27 mouse cellular contexts compared by ENCODE assay signal in genomic region chr6:48865152-48865745, GRCm38 (mm10). TPM values are rescaled to one million over a fixed set of nuclear protein-coding genes. Genes with fewer than 3 reads are reported as not detected.
DNase-seq lines count a peak whose midpoint lies in the region; ATAC-seq and TF ChIP-seq lines count a peak whose summit lies in the region.
"Had no signal": no experiment of that assay in that cellular context is flagged by ENCODE, and none has a peak within 500 bp of the region (broad histone marks: within the 10 kb centered on the region; RNA-seq: fewer than 3 reads in every experiment).

No protein-coding gene starts in this region.

- no peak overlapping the region for H3K9ac ChIP-seq in intestine, embryonic 14.5 days (ENCODE audit: low read length)
- H3K9ac ChIP-seq in intestine, postnatal 0 days (ENCODE audit: low read depth, low read length), result no peak overlapping the region
- H3K9ac ChIP-seq in forebrain, embryonic 14.5 days (ENCODE audit: low read length), result no peak overlapping the region
- H3K9ac ChIP-seq in liver, postnatal 0 days (replicated peaks), result no peak overlapping the region
- H3K9ac ChIP-seq: embryonic facial prominence, embryonic 12.5 days; forebrain, embryonic 12.5 days; limb, embryonic 15.5 days; liver, embryonic 14.5 days had no signal

- peak overlapping the region; percentile 69 for H3K27ac ChIP-seq in intestine, embryonic 14.5 days (ENCODE audit: low read depth)
- peak overlapping the region; percentile 77 for H3K27ac ChIP-seq in intestine, postnatal 0 days (ENCODE audit: low read depth, low read length)
- no peak overlapping the region for H3K27ac ChIP-seq in forebrain, embryonic 14.5 days (ENCODE audit: low read depth, low read length)
- H3K27ac ChIP-seq in liver, postnatal 0 days (ENCODE audit: low read depth), result no peak overlapping the region
- H3K27ac ChIP-seq: embryonic facial prominence, embryonic 12.5 days; forebrain, embryonic 12.5 days; gastrocnemius, adult 2 months; limb, embryonic 15.5 days; liver, embryonic 14.5 days had no signal

- H3K4me3 ChIP-seq in intestine, embryonic 14.5 days (ENCODE audit: low read depth, low read length), result no peak overlapping the region
- H3K4me3 ChIP-seq in intestine, postnatal 0 days (ENCODE audit: low read depth, low read length), result no peak overlapping the region
- no peak overlapping the region for H3K4me3 ChIP-seq in forebrain, embryonic 14.5 days (ENCODE audit: low read depth, low read length)
- H3K4me3 ChIP-seq in liver, postnatal 0 days (ENCODE audit: low read depth, low read length), result no peak overlapping the region
- H3K4me3 ChIP-seq: embryonic facial prominence, embryonic 12.5 days; forebrain, embryonic 12.5 days; gastrocnemius, adult 2 months; limb, embryonic 15.5 days had no signal

- no peak for TF ChIP-seq CTCF in intestine, postnatal 0 days (IDR thresholded peaks at IDR 0.05; ENCODE audit: low read depth)
- TF ChIP-seq CTCF in liver, postnatal 0 days (IDR thresholded peaks at IDR 0.05; ENCODE audit: low read depth), result no peak

- H3K36me3 ChIP-seq in intestine, embryonic 14.5 days (ENCODE audit: control insufficient read depth, insufficient read depth, low read length), result no peaks in the 10 kb centered on the region
- no peaks in the 10 kb centered on the region for H3K36me3 ChIP-seq in intestine, postnatal 0 days (ENCODE audit: control insufficient read depth, insufficient read depth)
- no peaks in the 10 kb centered on the region for H3K36me3 ChIP-seq in forebrain, embryonic 14.5 days (ENCODE audit: control insufficient read depth, insufficient read depth, low read length)
- H3K36me3 ChIP-seq in liver, postnatal 0 days (replicated peaks; ENCODE audit: insufficient read depth, low read length), result no peaks in the 10 kb centered on the region
- H3K36me3 ChIP-seq: embryonic facial prominence, embryonic 12.5 days; forebrain, embryonic 12.5 days; G1E; limb, embryonic 15.5 days had no signal

- peak; percentile 25 for ATAC-seq in intestine, embryonic 14.5 days (replicated peaks; ENCODE audit: low FRiP score, low TSS enrichment, low read depth)
- ATAC-seq in intestine, postnatal 0 days, result peak; percentile 66
- ATAC-seq in forebrain, embryonic 14.5 days, result no peak
- ATAC-seq in liver, postnatal 0 days, result no peak

- H3K4me1 ChIP-seq in intestine, embryonic 14.5 days (replicated peaks; ENCODE audit: control insufficient read depth, insufficient read depth, low read length), result peaks cover 16% of the 10 kb centered on the region
- 0 out of 2 replicates have a peak, but pooled peaks cover 3% of the 10 kb centered on the region for H3K4me1 ChIP-seq in intestine, postnatal 0 days (replicated peaks; ENCODE audit: control insufficient read depth, insufficient read depth, low read length)
- peaks cover 6% of the 10 kb centered on the region for H3K4me1 ChIP-seq in forebrain, embryonic 14.5 days (ENCODE audit: control insufficient read depth, insufficient read depth, low read length)
- peaks cover 5% of the 10 kb centered on the region; the same call in 1 of the 2 replicates for H3K4me1 ChIP-seq in liver, postnatal 0 days (ENCODE audit: insufficient read depth)

- no peak overlapping the region for H3K4me2 ChIP-seq in intestine, embryonic 14.5 days (ENCODE audit: low read length)
- H3K4me2 ChIP-seq in intestine, postnatal 0 days (replicated peaks; ENCODE audit: low read depth), result no peak overlapping the region
- no peak overlapping the region for H3K4me2 ChIP-seq in forebrain, embryonic 14.5 days (ENCODE audit: low read length)
- no peak overlapping the region for H3K4me2 ChIP-seq in liver, postnatal 0 days (ENCODE audit: low read depth, low read length)
- H3K4me2 ChIP-seq: embryonic facial prominence, embryonic 12.5 days; forebrain, embryonic 12.5 days; heart, embryonic 11.5 days; limb, embryonic 15.5 days had no signal

- no peaks in the 10 kb centered on the region for H3K27me3 ChIP-seq in intestine, embryonic 14.5 days (replicated peaks; ENCODE audit: control insufficient read depth, insufficient read depth, low read length)
- no peaks in the 10 kb centered on the region for H3K27me3 ChIP-seq in intestine, postnatal 0 days (replicated peaks; ENCODE audit: control insufficient read depth, insufficient read depth, low read length)
- H3K27me3 ChIP-seq in forebrain, embryonic 14.5 days (replicated peaks; ENCODE audit: control insufficient read depth, insufficient read depth, low read length), result peaks cover 27% of the 10 kb centered on the region
- no peaks in the 10 kb centered on the region for H3K27me3 ChIP-seq in liver, postnatal 0 days (ENCODE audit: insufficient read depth, low read length)
- H3K27me3 ChIP-seq: embryonic facial prominence, embryonic 12.5 days; limb, embryonic 15.5 days had no signal

- no peaks in the 10 kb centered on the region for H3K9me3 ChIP-seq in intestine, embryonic 14.5 days (ENCODE audit: control insufficient read depth, low read length)
- no peaks in the 10 kb centered on the region for H3K9me3 ChIP-seq in intestine, postnatal 0 days (ENCODE audit: control insufficient read depth)
- H3K9me3 ChIP-seq in forebrain, embryonic 14.5 days (replicated peaks; ENCODE audit: control insufficient read depth, low read length), result no peaks in the 10 kb centered on the region
- H3K9me3 ChIP-seq in liver, postnatal 0 days (ENCODE audit: low read length), result no peaks in the 10 kb centered on the region
- H3K9me3 ChIP-seq: embryonic facial prominence, embryonic 12.5 days; forebrain, embryonic 12.5 days; G1E; limb, embryonic 15.5 days had no signal

- DNase-seq in kidney, adult 18-20 months, result peak; percentile 35
- DNase-seq in kidney, postnatal 4 days, result no peak
- peak; percentile 53 for DNase-seq in intestine, embryonic 14.5 days (ENCODE audit: low spot score)
- peak; percentile 5 for DNase-seq in kidney, postnatal 10 days
- DNase-seq in forebrain, embryonic 14.5 days (ENCODE audit: low spot score), result no peak
- DNase-seq in liver, postnatal 0 days, result no peak
- DNase-seq: adrenal gland, postnatal 10 days; B cell, adult 2 months; cerebellum, adult 18-20 months; cerebellum, postnatal 25 days; gastrocnemius, adult 2 months; layer of hippocampus, postnatal 36 days; lung, postnatal 4 days; midbrain, embryonic 14.5 days; right cerebral cortex, postnatal 25 days; thymus, postnatal 25 days had no signal

- TF ChIP-seq EP300 in liver, postnatal 0 days (IDR thresholded peaks at IDR 0.05; ENCODE audit: low read depth), result no peak

- 58% methylated on average over 1 of the region's 1 CpGs for WGBS in intestine, embryonic 14.5 days
- WGBS in intestine, postnatal 0 days, result 25% methylated on average over 1 of the region's 1 CpGs
- WGBS in forebrain, embryonic 14.5 days, result 86% methylated on average over 1 of the region's 1 CpGs
- WGBS in liver, postnatal 0 days (ENCODE audit: insufficient replicate concordance), result 69% methylated on average over 1 of the region's 1 CpGs

RNA-seq across cellular contexts. Expression of gene Aoc1, which starts 7.4 kb away (rescaled TPM):
- polyA plus RNA-seq in intestine, embryonic 14.5 days (2014; fragmentation: Nextera tagmentation; extraction: Ambion mirVana), result 2.5 and 2.8 TPM in 2 replicates
- polyA plus RNA-seq in intestine, postnatal 0 days (2015; fragmentation: Nextera tagmentation; extraction: Ambion mirVana), result 101 and 106 TPM in 2 replicates
- not detected in 2 replicates for polyA plus RNA-seq in forebrain, embryonic 14.5 days (2014; fragmentation: Nextera tagmentation; extraction: Ambion mirVana)
- 0.11 TPM in 2 replicates for polyA plus RNA-seq in liver, postnatal 0 days (2015; fragmentation: Nextera tagmentation; extraction: Ambion mirVana)
- polyA plus RNA-seq: embryonic facial prominence, embryonic 12.5 days; forebrain, embryonic 12.5 days; G1E; heart, embryonic 11.5 days; heart, postnatal 0 days; hindbrain, embryonic 11.5 days; limb, embryonic 15.5 days; liver, embryonic 14.5 days; lung, embryonic 16.5 days; midbrain, embryonic 14.5 days; neural tube, embryonic 11.5 days had no signal

RNA-seq across cellular contexts. Expression of gene Tmem176b, which starts 24.0 kb away (rescaled TPM):
- polyA plus RNA-seq in intestine, embryonic 14.5 days (2014; fragmentation: Nextera tagmentation; extraction: Ambion mirVana), result 373 and 390 TPM in 2 replicates
- polyA plus RNA-seq in intestine, postnatal 0 days (2015; fragmentation: Nextera tagmentation; extraction: Ambion mirVana), result 319 and 320 TPM in 2 replicates
- 108 and 131 TPM in 2 replicates for polyA plus RNA-seq in forebrain, embryonic 14.5 days (2014; fragmentation: Nextera tagmentation; extraction: Ambion mirVana)
- polyA plus RNA-seq in liver, postnatal 0 days (2015; fragmentation: Nextera tagmentation; extraction: Ambion mirVana), result 255 and 270 TPM in 2 replicates
- polyA plus RNA-seq: G1E had no signal

RNA-seq across cellular contexts. Expression of gene Tmem176a, which starts 24.5 kb away (rescaled TPM):
- 171 and 182 TPM in 2 replicates for polyA plus RNA-seq in intestine, embryonic 14.5 days (2014; fragmentation: Nextera tagmentation; extraction: Ambion mirVana)
- polyA plus RNA-seq in intestine, postnatal 0 days (2015; fragmentation: Nextera tagmentation; extraction: Ambion mirVana), result 180 and 193 TPM in 2 replicates
- 18.8 and 23.8 TPM in 2 replicates for polyA plus RNA-seq in forebrain, embryonic 14.5 days (2014; fragmentation: Nextera tagmentation; extraction: Ambion mirVana)
- 174 and 198 TPM in 2 replicates for polyA plus RNA-seq in liver, postnatal 0 days (2015; fragmentation: Nextera tagmentation; extraction: Ambion mirVana)
- polyA plus RNA-seq: G1E had no signal

Comparison
In these comparisons a context has a peak if more than half of its experiments do, and no peak if none do; other contexts are left out.
1. DNase-seq: peak in kidney, adult 18-20 months (single experiment), intestine, embryonic 14.5 days (single experiment) and kidney, postnatal 10 days (single experiment); none in kidney, postnatal 4 days (0 of 2), forebrain, embryonic 14.5 days (single experiment) and liver, postnatal 0 days (single experiment).
2. RNA of gene Aoc1, which starts 7.4 kb away (polyA plus RNA-seq): 101 to 106 TPM in intestine, postnatal 0 days; 2.5 to 2.8 TPM in intestine, embryonic 14.5 days, 0.11 TPM in liver, postnatal 0 days and not detected in forebrain, embryonic 14.5 days; every median in the first group is over 10 times any median in the second.
3. ATAC-seq: peak in intestine, embryonic 14.5 days (single experiment) and intestine, postnatal 0 days (single experiment); none in forebrain, embryonic 14.5 days (single experiment) and liver, postnatal 0 days (single experiment).
4. H3K27ac ChIP-seq: peak in intestine, embryonic 14.5 days (single experiment) and intestine, postnatal 0 days (single experiment); none in forebrain, embryonic 14.5 days (single experiment) and liver, postnatal 0 days (single experiment).